ENCODE assay signal across 8 mouse cellular contexts in the genomic region with DNA sequence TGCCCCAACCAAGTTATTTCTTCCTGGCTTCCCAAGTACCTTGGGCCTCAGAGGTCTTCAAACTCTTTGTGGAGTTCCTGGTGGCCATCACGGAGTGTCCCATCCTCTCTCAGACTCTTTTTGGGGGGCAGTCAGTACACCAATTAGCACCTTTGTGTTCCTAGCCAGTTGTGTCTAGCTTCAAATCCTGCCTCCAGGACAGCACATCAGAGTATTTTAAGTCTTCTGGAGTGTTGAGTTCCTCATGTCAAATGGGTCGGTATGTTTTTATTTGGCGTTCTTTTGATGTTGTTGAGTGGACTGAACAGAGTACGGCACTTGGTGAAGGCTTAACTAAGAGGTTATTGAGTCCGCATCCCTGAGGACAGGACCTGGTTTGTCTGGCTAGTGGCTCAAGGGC. TPM values are rescaled to one million over a fixed set of nuclear protein-coding genes. Genes with fewer than 3 reads are reported as not detected.
DNase-seq lines count a peak whose midpoint lies in the region; ATAC-seq and TF ChIP-seq lines count a peak whose summit lies in the region.

No protein-coding gene starts in this region.

- no peak for TF ChIP-seq EP300 in stomach, postnatal 0 days (optimal IDR thresholded peaks at IDR 0.05)

- no peak for ATAC-seq in megakaryocyte, adult 5-6 weeks (ENCODE audit: poor library complexity, severe bottlenecking)
- ATAC-seq in limb, embryonic 13.5 days (ENCODE audit: low FRiP score, low read depth) = no peak
- no peak for ATAC-seq in stomach, postnatal 0 days (ENCODE audit: low FRiP score, low TSS enrichment)

- peak overlapping the region; percentile 84 for H3K4me2 ChIP-seq in limb, embryonic 13.5 days (replicated peaks)
- peak overlapping the region; percentile 90 for H3K4me2 ChIP-seq in stomach, postnatal 0 days (replicated peaks; ENCODE audit: low read depth)

- H3K27ac ChIP-seq in cerebellum, adult 2 months (ENCODE audit: insufficient read depth, low read length) = no peak overlapping the region
- H3K27ac ChIP-seq in limb, embryonic 13.5 days = peak overlapping the region; percentile 44; the same call in 1 of the 2 replicates
- H3K27ac ChIP-seq in stomach, postnatal 0 days (replicated peaks) = no peak overlapping the region

- no peak for TF ChIP-seq CTCF in cerebellum, adult 2 months (IDR thresholded peaks at IDR 0.05; ENCODE audit: borderline replicate concordance, insufficient read depth, low read depth, low read length)
- no peak for TF ChIP-seq CTCF in stomach, postnatal 0 days (IDR thresholded peaks at IDR 0.05; ENCODE audit: low read depth)

- no peaks in the 10 kb centered on the region for H3K27me3 ChIP-seq in cerebellum, adult 2 months (ENCODE audit: control insufficient read depth, insufficient read depth, low read length)
- peaks cover 29% of the 10 kb centered on the region for H3K27me3 ChIP-seq in megakaryocyte, embryonic 14.5 days (replicated peaks)
- H3K27me3 ChIP-seq in limb, embryonic 13.5 days = no peaks in the 10 kb centered on the region
- no peaks in the 10 kb centered on the region for H3K27me3 ChIP-seq in stomach, postnatal 0 days (ENCODE audit: control insufficient read depth, insufficient read depth, low read length)

- peaks cover 21% of the 10 kb centered on the region for H3K4me1 ChIP-seq in cerebellum, adult 2 months (ENCODE audit: control insufficient read depth, insufficient read depth, low read length)
- H3K4me1 ChIP-seq in megakaryocyte, embryonic 14.5 days = peaks cover 88% of the 10 kb centered on the region
- peaks cover 60% of the 10 kb centered on the region for H3K4me1 ChIP-seq in limb, embryonic 13.5 days
- peaks cover 4% of the 10 kb centered on the region for H3K4me1 ChIP-seq in stomach, postnatal 0 days (replicated peaks; ENCODE audit: control insufficient read depth, insufficient read depth)

- peaks cover 20% of the 10 kb centered on the region for H3K36me3 ChIP-seq in megakaryocyte, embryonic 14.5 days (replicated peaks; ENCODE audit: low read length)
- no peaks in the 10 kb centered on the region for H3K36me3 ChIP-seq in limb, embryonic 13.5 days
- no peaks in the 10 kb centered on the region for H3K36me3 ChIP-seq in stomach, postnatal 0 days (ENCODE audit: control insufficient read depth, insufficient read depth, low read length)

- no peak for TF ChIP-seq POLR2A in cerebellum, adult 2 months (IDR thresholded peaks at IDR 0.05; ENCODE audit: borderline replicate concordance, insufficient read depth, low read length)

- peak overlapping the region; percentile 53 for H3K9ac ChIP-seq in limb, embryonic 13.5 days
- H3K9ac ChIP-seq in stomach, postnatal 0 days (ENCODE audit: low read length) = 0 out of 2 replicates have a peak overlapping the region, but pooled peaks have one; percentile 35

- DNase-seq in cerebellum, adult 2 months = no peak
- DNase-seq in cerebellum, postnatal 4 days (ENCODE audit: low spot score in 2 of 2) = no peak
- no peak for DNase-seq in stomach, postnatal 0 days (ENCODE audit: low spot score)
- no peak for DNase-seq in gastrocnemius, postnatal 14 days
- no peak for DNase-seq in layer of hippocampus, adult 11-12 months (ENCODE audit: low spot score)

- peak overlapping the region; percentile 75 for H3K4me3 ChIP-seq in cerebellum, adult 2 months (replicated peaks; ENCODE audit: insufficient read depth, low read depth, low read length)
- peak overlapping the region; percentile 97 for H3K4me3 ChIP-seq in megakaryocyte, embryonic 14.5 days (replicated peaks)
- peak overlapping the region; percentile 82 for H3K4me3 ChIP-seq in limb, embryonic 13.5 days
- H3K4me3 ChIP-seq in stomach, postnatal 0 days (ENCODE audit: low read depth, low read length) = peak overlapping the region; percentile 86; the same call in 1 of the 2 replicates

- H3K9me3 ChIP-seq in megakaryocyte, embryonic 14.5 days = no peaks in the 10 kb centered on the region
- no peaks in the 10 kb centered on the region for H3K9me3 ChIP-seq in limb, embryonic 13.5 days
- H3K9me3 ChIP-seq in stomach, postnatal 0 days (ENCODE audit: control insufficient read depth, low read length) = no peaks in the 10 kb centered on the region

- intact Hi-C loops in gastrocnemius, postnatal 14 days (cut with DNase I; ENCODE audit: low total_unique reads) = no loop called here

- 57% methylated on average over 5 of the region's 5 CpGs for WGBS in cerebellum, adult 2 months
- WGBS in limb, embryonic 13.5 days = 50% methylated on average over 5 of the region's 5 CpGs
- 69% methylated on average over 5 of the region's 5 CpGs for WGBS in stomach, postnatal 0 days

RNA-seq across cellular contexts. Expression of a gene that starts 0.5 kb away (rescaled TPM):
- polyA plus RNA-seq in cerebellum, adult 2 months (2012; rRNA removed) = 60.7 and 82.3 TPM in 2 replicates
- polyA plus RNA-seq in megakaryocyte, embryonic 14.5 days (2012; ENCODE audit: insufficient read depth, low replicate concordance) = 395 and 472 TPM in 2 replicates
- 102 and 108 TPM in 2 replicates for total RNA-seq in megakaryocyte, adult 5-6 weeks (2015)
- 88.0 and 90.7 TPM in 2 replicates for total RNA-seq in megakaryocyte, adult 5-6 weeks (2017)
- 103 and 105 TPM in 2 replicates for polyA plus RNA-seq in limb, embryonic 13.5 days (2015; fragmentation: Nextera tagmentation; extraction: Ambion mirVana)
- polyA plus RNA-seq in stomach, postnatal 0 days (2015; fragmentation: Nextera tagmentation; extraction: Ambion mirVana) = 68.1 and 69.5 TPM in 2 replicates
- 10 to 100 TPM; 17.0 to 19.2 TPM for total RNA-seq in gastrocnemius, postnatal 14 days (2021)

RNA-seq across cellular contexts. Expression of a gene that starts 4.7 kb away (rescaled TPM):
- 124 and 138 TPM in 2 replicates for polyA plus RNA-seq in cerebellum, adult 2 months (2012; rRNA removed)
- 6.6 and 12.1 TPM in 2 replicates for polyA plus RNA-seq in megakaryocyte, embryonic 14.5 days (2012; ENCODE audit: insufficient read depth, low replicate concordance)
- 1.1 and 1.7 TPM in 2 replicates for total RNA-seq in megakaryocyte, adult 5-6 weeks (2015)
- total RNA-seq in megakaryocyte, adult 5-6 weeks (2017) = 0.98 and 1.5 TPM in 2 replicates
- 44.0 and 44.8 TPM in 2 replicates for polyA plus RNA-seq in limb, embryonic 13.5 days (2015; fragmentation: Nextera tagmentation; extraction: Ambion mirVana)
- 11.8 and 12.2 TPM in 2 replicates for polyA plus RNA-seq in stomach, postnatal 0 days (2015; fragmentation: Nextera tagmentation; extraction: Ambion mirVana)
- 10 to 100 TPM in 1 of 2 experiments, 1 to 10 TPM in 1; 7.6 to 10.9 TPM for total RNA-seq in gastrocnemius, postnatal 14 days (2021)
